Mouse (Mus musculus): ENCODE measurements around the gene Sarm1. TPM values are rescaled to one million over a fixed set of nuclear protein-coding genes. Genes with fewer than 3 reads are reported as not detected.
A peak's percentile ranks its signal among the peaks of the same experiment; 100 is the strongest.
"Not testable (repeated sequence)": the region's sequence is repeated elsewhere in the genome, so short reads cannot be mapped to it uniquely, and the experiment has no call there.

The Sarm1 gene
- 10 to 100 TPM; 43.5 to 44.2 TPM for total RNA-seq (2021)
- long read RNA-seq, experiment 1, full-length matches to known transcripts = 9 of 24 reads
- long read RNA-seq, experiment 1, partial matches to known transcripts = 8 of 24 reads
- long read RNA-seq, experiment 1, other reads (novel, unspliced or antisense) = 7 of 24 reads
- long read RNA-seq, experiment 2, full-length matches to known transcripts = 10 of 15 reads
- long read RNA-seq, experiment 2, partial matches to known transcripts = 1 of 15 reads
- long read RNA-seq, experiment 2, other reads (novel, unspliced or antisense) = 4 of 15 reads

- DNase-seq (ENCODE audit: low spot score in 2 of 2) = peak; percentile 96 to 97
- intact Hi-C loops (cut with DNase I) = no loop called here
These were observed at the start of gene Sarm1 for GRCm38 (mm10) chr11:78497544-78498522. Gene Sarm1, minus strand, starts transcription at chr11:78497754.

- intact Hi-C loops (cut with DNase I) = no loop called here
- DNase-seq (ENCODE audit: low spot score in 2 of 2) = no peak
These were observed 47.6 kb upstream of the Sarm1 start for GRCm38 (mm10) chr11:78545181-78545580.

- intact Hi-C loops (cut with DNase I) = no loop called here
- DNase-seq (ENCODE audit: low spot score in 2 of 2) = no peak
These were observed 47.0 kb upstream of the Sarm1 start for GRCm38 (mm10) chr11:78544449-78545111.

GRCm38 (mm10) chr11:78540358-78540757 is 42.8 kb upstream of the Sarm1 start:
- intact Hi-C loops (cut with DNase I) = no loop called here

GRCm38 (mm10) chr11:78536690-78537084 is 39.1 kb upstream of the Sarm1 start:
- DNase-seq (ENCODE audit: low spot score in 2 of 2) = no peak
- intact Hi-C loops (cut with DNase I) = no loop called here

More at GRCm38 (mm10) chr11:78540358-78540757, 42.8 kb upstream of the Sarm1 start:
- no peak for DNase-seq (ENCODE audit: low spot score in 2 of 2)

GRCm38 (mm10) chr11:78536080-78536689 is 38.6 kb upstream of the Sarm1 start, which contains the start of the genes Tnfaip1 and Ift20:
Gene Tnfaip1, minus strand, starts transcription at chr11:78536332.
Gene Ift20, plus strand, starts transcription at chr11:78536361.
- peak; percentile 98 to 99 for DNase-seq (ENCODE audit: low spot score in 2 of 2)
- intact Hi-C loops (cut with DNase I) = no loop called here

- DNase-seq (ENCODE audit: low spot score in 2 of 2) = peak in 1 of 2 experiments; percentile 51
- intact Hi-C loops (cut with DNase I) = no loop called here
These were observed 38.0 kb upstream of the Sarm1 start for GRCm38 (mm10) chr11:78535376-78536079.

- intact Hi-C loops (cut with DNase I) = no loop called here
- no peak for DNase-seq (ENCODE audit: low spot score in 2 of 2)
These were observed 37.0 kb upstream of the Sarm1 start for GRCm38 (mm10) chr11:78534516-78534915.

GRCm38 (mm10) chr11:78531515-78531914 is 34.0 kb upstream of the Sarm1 start:
- intact Hi-C loops (cut with DNase I); DNase-seq (ENCODE audit: low spot score in 2 of 2): not testable (repeated sequence)

GRCm38 (mm10) chr11:78531046-78531445 is 33.5 kb upstream of the Sarm1 start:
- intact Hi-C loops (cut with DNase I) = no loop called here
- no peak for DNase-seq (ENCODE audit: low spot score in 2 of 2)

- intact Hi-C loops (cut with DNase I) = no loop called here
- no peak for DNase-seq (ENCODE audit: low spot score in 2 of 2)
These were observed 32.4 kb upstream of the Sarm1 start for GRCm38 (mm10) chr11:78530001-78530400.

GRCm38 (mm10) chr11:78528714-78529113 is 31.2 kb upstream of the Sarm1 start:
- no peak for DNase-seq (ENCODE audit: low spot score in 2 of 2)
- intact Hi-C loops (cut with DNase I) = no loop called here

GRCm38 (mm10) chr11:78524838-78525237 is 27.3 kb upstream of the Sarm1 start:
- no peak for DNase-seq (ENCODE audit: low spot score in 2 of 2)
- intact Hi-C loops (cut with DNase I) = no loop called here

- intact Hi-C loops (cut with DNase I) = no loop called here
- no peak for DNase-seq (ENCODE audit: low spot score in 2 of 2)
These were observed 25.8 kb upstream of the Sarm1 start for GRCm38 (mm10) chr11:78523241-78523955.

- intact Hi-C loops (cut with DNase I) = no loop called here
- no peak for DNase-seq (ENCODE audit: low spot score in 2 of 2)
These were observed 25.0 kb upstream of the Sarm1 start for GRCm38 (mm10) chr11:78522481-78522997.

GRCm38 (mm10) chr11:78521880-78522279 is 24.3 kb upstream of the Sarm1 start:
- intact Hi-C loops (cut with DNase I) = no loop called here
- no peak for DNase-seq (ENCODE audit: low spot score in 2 of 2)

GRCm38 (mm10) chr11:78518931-78519330 is 21.4 kb upstream of the Sarm1 start:
- no peak for DNase-seq (ENCODE audit: low spot score in 2 of 2)
- intact Hi-C loops (cut with DNase I) = no loop called here

Data from left cerebral cortex, postnatal 14 days (tissue).